Mouse (Mus musculus) effector memory CD4-positive, alpha-beta T cell, adult 5 months (primary cell): ENCODE results near the gene Adgrg6. TPM values are rescaled to one million over a fixed set of nuclear protein-coding genes. Genes with fewer than 3 reads are reported as not detected.

Source experiments
- polyA plus RNA-seq: library from polyadenylated mRNA; unstranded; fragments of 100-300 nt; shearing (Covaris generic); gene quantifications from one replicate; pipeline ENCODE4 v1.2.1, GENCODE M21; 2017

Gene Adgrg6
- not detected for polyA plus RNA-seq

DNA sequence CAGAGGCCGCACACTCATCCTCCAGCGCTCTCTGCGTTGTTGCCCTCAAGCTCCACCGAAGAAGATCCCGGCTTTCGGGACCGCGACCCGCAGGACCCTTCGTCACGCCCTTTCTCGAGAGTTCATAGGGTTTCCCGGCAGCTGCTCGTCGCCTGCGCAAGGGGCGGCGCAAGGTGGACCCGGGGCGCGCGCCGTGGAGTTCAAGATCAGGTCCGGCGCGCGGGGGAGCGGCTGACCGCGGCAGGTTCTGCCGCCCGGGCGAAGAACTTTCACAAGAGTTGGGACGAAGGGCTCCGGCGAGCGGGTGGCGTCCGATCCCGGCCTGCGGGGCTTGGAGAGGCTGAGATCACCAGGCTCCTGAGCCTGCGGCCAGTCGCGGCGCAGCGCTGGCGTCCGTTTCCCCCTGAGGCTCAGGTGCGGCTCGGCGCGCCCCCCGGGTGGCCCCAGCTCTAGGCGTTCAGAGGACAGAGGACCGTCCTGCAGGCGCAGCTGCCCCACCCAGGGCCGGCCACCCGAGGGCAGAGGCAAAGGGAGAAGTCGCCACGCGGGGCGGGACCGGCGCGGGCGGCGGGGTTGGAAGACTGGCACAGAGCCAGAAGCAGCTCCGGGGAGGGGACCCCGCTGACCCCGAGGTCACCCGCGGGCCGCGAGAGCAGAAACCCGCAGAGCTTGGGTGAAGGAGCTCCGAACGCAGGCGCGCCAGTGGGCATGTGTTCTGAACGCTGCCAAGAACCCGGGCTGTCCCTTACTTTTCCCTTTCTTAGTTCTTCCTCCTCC is at the start of gene Adgrg6:
TSS of gene Adgrg6 (minus strand) at position 719 of the 777 bp plus-strand sequence.

Other genes starting within 250 kb of the Adgrg6 start
- gene Vta1, start 159.9 kb upstream of the Adgrg6 start, polyA plus RNA-seq, result 71.3 TPM
- not detected for gene Nmbr, start 159.9 kb upstream of the Adgrg6 start, polyA plus RNA-seq
- gene Gje1, start 172.6 kb upstream of the Adgrg6 start, polyA plus RNA-seq, result 0.34 TPM